Mouse (Mus musculus): ENCODE results near the gene Pgm3. TPM values are rescaled to one million over a fixed set of nuclear protein-coding genes. Genes with fewer than 3 reads are reported as not detected.

Gene Pgm3
- 13.0 to 14.5 TPM (median 13.2 TPM) in 4 replicates for total RNA-seq (2023; ENCODE audit: inconsistent age)

GRCm38 (mm10) chr9:86571540-86572135 lies at the start of gene Pgm3, which contains the start of gene Rwdd2a:
Pgm3 (minus strand) TSS chr9:86571842.
Rwdd2a (plus strand) TSS chr9:86571991.

Other genes starting within 250 kb of the Pgm3 start
- 3.4 to 4.7 TPM (median 3.9 TPM) in 4 replicates for gene Ube2cbp, start 106.9 kb downstream of the Pgm3 start, total RNA-seq (2023; ENCODE audit: inconsistent age)
- gene Dop1a, start 104.7 kb downstream of the Pgm3 start, total RNA-seq (2023; ENCODE audit: inconsistent age) = 54.0 to 65.4 TPM (median 57.1 TPM) in 4 replicates
- 0.78 to 2.2 TPM (median 1.3 TPM) in 4 replicates for gene Rwdd2a, start 149 bp upstream of the Pgm3 start, total RNA-seq (2023; ENCODE audit: inconsistent age)
- gene Me1, start 124.1 kb upstream of the Pgm3 start, total RNA-seq (2023; ENCODE audit: inconsistent age) = not detected in 4 replicates
- not detected in 4 replicates for gene Prss35, start 171.8 kb upstream of the Pgm3 start, total RNA-seq (2023; ENCODE audit: inconsistent age)